Comparison of ENCODE assay signal across 7 mouse cellular contexts in the genomic region with DNA sequence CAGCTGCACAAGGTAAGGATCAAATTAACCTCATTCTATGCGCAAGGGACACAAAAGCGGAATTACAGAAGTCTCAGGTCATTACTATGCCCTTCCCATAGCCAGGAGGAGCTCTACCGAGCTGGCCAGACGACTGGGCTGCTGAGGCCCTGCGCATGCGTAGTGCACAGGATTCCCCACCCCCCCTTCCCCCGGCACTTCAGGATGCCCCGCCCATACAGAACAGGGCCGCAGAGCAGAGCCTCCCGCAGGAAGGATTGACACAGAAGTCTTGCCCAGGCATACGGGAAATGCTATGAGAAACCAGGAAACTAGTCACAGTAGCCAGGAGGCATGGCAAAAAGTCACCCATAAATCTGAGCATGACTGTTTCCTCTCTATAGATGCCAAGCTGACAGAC. TPM values are rescaled to one million over a fixed set of nuclear protein-coding genes. Genes with fewer than 3 reads are reported as not detected.
DNase-seq lines count a peak whose midpoint lies in the region; ATAC-seq lines count a peak whose summit lies in the region.

No protein-coding gene starts in this region.

- no peaks in the 10 kb centered on the region for H3K9me3 ChIP-seq in forebrain, embryonic 13.5 days (replicated peaks)

- H3K27me3 ChIP-seq in forebrain, embryonic 13.5 days: no peaks in the 10 kb centered on the region

- no peak overlapping the region for H3K27ac ChIP-seq in forebrain, embryonic 13.5 days

- H3K9ac ChIP-seq in forebrain, embryonic 13.5 days: no peak overlapping the region

- intact Hi-C loops in heart, postnatal 25 days (cut with DNase I): loop anchor here (10.0 kb wide), 1 partner anchor 220 kb away; the partner anchor contains the start of gene Cep126

- peak overlapping the region; percentile 57 for H3K4me2 ChIP-seq in forebrain, embryonic 13.5 days

- ATAC-seq in forebrain, embryonic 13.5 days: peak; percentile 95

- H3K4me3 ChIP-seq in forebrain, embryonic 13.5 days: peak overlapping the region; percentile 26

- no peaks in the 10 kb centered on the region for H3K36me3 ChIP-seq in forebrain, embryonic 13.5 days (ENCODE audit: poor library complexity, severe bottlenecking)

- H3K4me1 ChIP-seq in forebrain, embryonic 13.5 days: 0 out of 2 replicates have a peak, but pooled peaks cover 7% of the 10 kb centered on the region

- 4% methylated on average over 11 of the region's 11 CpGs for WGBS in forebrain, embryonic 13.5 days

- DNase-seq in WW6 (ENCODE audit: low read depth, low spot score): peak; percentile 71
- peak; percentile 4 for DNase-seq in cerebellum, adult 11 months
- peak; percentile 9 for DNase-seq in heart, postnatal 25 days (ENCODE audit: low spot score)
- DNase-seq in kidney, postnatal 36 days: peak; percentile 72 to 73
- peak; percentile 65 to 77 for DNase-seq in lung, postnatal 4 days
- DNase-seq in right cerebral cortex, postnatal 25 days: peak; percentile 15

RNA-seq across cellular contexts. Expression of gene Birc3, which starts 41.5 kb away (rescaled TPM):
- 0.82 and 0.94 TPM in 2 replicates for polyA plus RNA-seq in forebrain, embryonic 13.5 days (2015; fragmentation: Nextera tagmentation; extraction: Ambion mirVana)
- 1 to 10 TPM; 8.1 to 9.0 TPM for total RNA-seq in heart, postnatal 25 days (2021)

Comparison
In these comparisons a context has a peak if more than half of its experiments do, and no peak if none do; other contexts are left out.
1. DNase-seq: peak in every context shown above with its lines; median percentile 72 in kidney, postnatal 36 days; 71 in WW6; 71 in lung, postnatal 4 days; 15 in right cerebral cortex, postnatal 25 days; 9 in heart, postnatal 25 days; 4 in cerebellum, adult 11 months.